Mouse (Mus musculus) E14TG2a.4 (cell line): Measurements from ENCODE around the gene Ppargc1a.

Experiments
- H3K27me3 ChIP-seq: 2 replicates; pipeline ENCODE4 v1.6.1; 2014; ENCODE audit warnings: low read length, control low read depth; ENCODE audit not compliant: insufficient read depth
- H3K36me3 ChIP-seq: 2 replicates; pipeline ENCODE4 v1.6.1; 2014; ENCODE audit warnings: low read length, control low read depth; ENCODE audit not compliant: insufficient read depth
- H3K4me1 ChIP-seq: replicated peaks from 2 replicates; pipeline ENCODE4 v1.6.1; 2014; ENCODE audit warnings: low read depth, low read length, control low read depth
- H3K4me3 ChIP-seq: replicated peaks from 2 replicates; pipeline ENCODE4 v1.5.1; 2014; ENCODE audit warnings: mild to moderate bottlenecking, low read length
- H3K9me3 ChIP-seq: 2 replicates; pipeline ENCODE4 v1.6.1; 2014; ENCODE audit warnings: low read length, control low read depth
- CTCF ChIP-seq: conservative IDR thresholded peaks from 2 replicates; pipeline ENCODE4 v1.5.1; 2014; ENCODE audit warnings: low read length
- NANOG ChIP-seq: IDR thresholded peaks from 2 replicates; pipeline ENCODE4 v1.6.1; 2014; ENCODE audit warnings: borderline replicate concordance, low read length, mixed read lengths
- POU5F1 ChIP-seq: IDR thresholded peaks from 2 replicates; pipeline ENCODE4 v1.6.1; 2014; ENCODE audit warnings: low read length, borderline replicate concordance

The Ppargc1a gene

DNA sequence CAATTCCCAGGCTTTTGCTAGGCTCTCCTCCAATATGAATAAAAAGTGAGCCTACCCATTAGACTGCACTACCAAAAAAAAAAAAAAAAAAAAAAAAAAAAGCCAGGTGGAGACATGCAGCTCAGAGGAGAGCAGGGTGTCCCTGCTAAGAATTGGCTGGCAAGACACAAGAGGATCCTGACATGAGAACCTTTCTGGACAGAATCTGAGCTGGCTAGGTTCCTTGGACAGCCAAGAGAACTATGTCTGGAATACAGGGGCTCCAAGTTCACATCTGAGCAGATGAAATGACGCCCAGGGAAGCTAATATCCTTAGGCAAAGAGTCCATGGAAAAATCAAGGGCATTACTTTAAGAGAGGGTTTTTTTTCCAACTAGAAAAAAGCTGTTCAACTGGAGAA lies 33.1 kb downstream of the Ppargc1a start:
- Histone ChIP-seq H3K36me3 (no peaks in the 10 kb centered on the region), H3K4me3 (no peak overlapping the region), H3K4me1 (no peaks in the 10 kb centered on the region), H3K27me3 (no peaks in the 10 kb centered on the region), H3K9me3 (no peaks in the 10 kb centered on the region)
- TF ChIP-seq POU5F1 (no peak), CTCF (no peak), NANOG (no peak)

GRCm38 (mm10) chr5:51531286-51531685 lies 36.2 kb downstream of the Ppargc1a start:
- no peak for TF ChIP-seq CTCF
- no peak for TF ChIP-seq POU5F1
- no peak for TF ChIP-seq NANOG
- H3K4me3 ChIP-seq: no peak overlapping the region
- no peaks in the 10 kb centered on the region for H3K36me3 ChIP-seq
- H3K4me1 ChIP-seq: no peaks in the 10 kb centered on the region
- H3K9me3 ChIP-seq: no peaks in the 10 kb centered on the region; the same call in 1 of the 2 replicates
- H3K27me3 ChIP-seq: no peaks in the 10 kb centered on the region

DNA sequence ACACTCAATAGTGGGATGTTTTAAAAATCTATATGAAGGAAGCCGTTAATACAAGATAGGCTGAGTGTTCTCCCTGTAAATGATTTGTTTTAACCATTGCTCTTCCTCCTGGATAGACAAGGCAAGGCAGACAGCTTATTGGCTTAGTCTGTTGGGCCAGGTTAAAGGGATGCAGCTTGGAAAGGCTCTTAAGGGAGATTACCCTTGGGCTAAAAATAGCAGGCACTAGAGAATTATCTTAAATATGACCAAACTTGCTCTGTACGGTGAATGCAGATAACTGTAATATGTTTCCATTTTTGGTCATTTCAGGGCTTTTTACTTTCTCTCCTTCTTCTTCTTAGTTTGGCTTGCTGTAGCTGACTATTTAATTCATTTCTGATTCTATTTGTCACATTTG lies 38.1 kb downstream of the Ppargc1a start:
- Histone ChIP-seq H3K4me3 (no peak overlapping the region), H3K4me1 (no peaks in the 10 kb centered on the region), H3K36me3 (no peaks in the 10 kb centered on the region), H3K9me3 (no peaks in the 10 kb centered on the region; the same call in 1 of the 2 replicates), H3K27me3 (no peaks in the 10 kb centered on the region)
- no peak for TF ChIP-seq POU5F1
- no peak for TF ChIP-seq NANOG
- no peak for TF ChIP-seq CTCF

- no peak overlapping the region for H3K4me3 ChIP-seq
- TF ChIP-seq NANOG (no peak), CTCF (no peak), POU5F1 (no peak)
- no peaks in the 10 kb centered on the region for H3K36me3 ChIP-seq
- H3K4me1 ChIP-seq: no peaks in the 10 kb centered on the region
- no peaks in the 10 kb centered on the region; the same call in 1 of the 2 replicates for H3K9me3 ChIP-seq
- no peaks in the 10 kb centered on the region for H3K27me3 ChIP-seq
Measured at GRCm38 (mm10) chr5:51528165-51528498, 39.4 kb downstream of the Ppargc1a start.

DNA sequence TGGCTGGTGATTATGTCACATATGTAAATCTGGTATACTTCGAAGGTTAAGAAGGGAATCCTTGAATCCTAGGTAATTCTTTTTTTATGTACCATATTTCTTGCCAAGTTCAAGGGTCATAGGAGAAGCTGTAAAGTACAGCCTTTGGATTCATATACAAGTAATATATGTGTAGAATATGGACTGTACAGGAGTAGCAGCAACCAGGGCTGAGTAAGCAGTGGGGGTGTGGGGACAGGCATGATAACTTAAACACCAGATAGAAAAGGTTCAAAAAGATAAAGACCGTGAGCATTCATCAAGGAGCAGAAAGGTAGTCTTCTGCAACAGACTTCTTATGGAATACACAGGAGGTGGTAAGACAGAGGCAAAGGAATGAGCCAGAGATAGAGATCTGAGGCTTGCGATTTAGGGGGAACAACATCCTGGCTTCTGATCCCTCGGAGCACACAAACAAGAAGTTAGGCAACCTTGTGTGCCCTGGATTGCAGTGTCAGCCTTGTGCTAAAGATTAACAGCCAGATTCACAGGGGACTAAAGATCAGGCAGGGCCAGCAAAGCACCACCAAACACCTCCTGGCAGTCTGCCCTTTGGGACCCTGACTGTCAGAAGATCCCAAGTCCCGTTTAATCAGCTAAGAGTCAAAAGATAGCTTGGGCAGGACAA lies 39.9 kb downstream of the Ppargc1a start:
- Histone ChIP-seq H3K9me3 (no peaks in the 10 kb centered on the region; the same call in 1 of the 2 replicates), H3K4me1 (no peaks in the 10 kb centered on the region), H3K36me3 (no peaks in the 10 kb centered on the region), H3K4me3 (no peak overlapping the region), H3K27me3 (no peaks in the 10 kb centered on the region)
- TF ChIP-seq CTCF (no peak), NANOG (no peak), POU5F1 (no peak)

- no peak overlapping the region for H3K4me3 ChIP-seq
- no peaks in the 10 kb centered on the region for H3K36me3 ChIP-seq
- TF ChIP-seq NANOG: no peak
- TF ChIP-seq CTCF: no peak
- TF ChIP-seq POU5F1: no peak
- H3K4me1 ChIP-seq: no peaks in the 10 kb centered on the region
- H3K9me3 ChIP-seq: no peaks in the 10 kb centered on the region; the same call in 1 of the 2 replicates
- H3K27me3 ChIP-seq: no peaks in the 10 kb centered on the region
Measured at GRCm38 (mm10) chr5:51525858-51526257, 41.7 kb downstream of the Ppargc1a start.

DNA sequence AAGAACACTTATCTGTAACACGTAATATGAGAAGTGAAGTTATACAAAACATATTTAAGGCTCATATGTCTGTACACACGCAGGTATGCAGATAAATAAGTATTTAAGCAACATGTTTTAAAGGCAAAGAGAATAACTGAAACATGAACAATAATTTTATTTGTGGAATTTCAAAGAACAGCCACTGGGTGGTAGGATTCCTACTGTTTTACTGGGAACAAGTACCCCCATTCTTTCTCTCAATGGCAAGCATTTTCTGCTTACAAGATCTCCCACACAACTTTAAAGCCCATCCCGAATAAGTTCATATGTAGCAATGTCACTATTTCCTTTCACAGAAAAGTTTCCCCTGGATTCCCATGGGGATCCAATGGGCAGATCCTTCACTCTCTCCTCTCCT lies 46.7 kb downstream of the Ppargc1a start:
- Histone ChIP-seq H3K4me1 (no peaks in the 10 kb centered on the region), H3K27me3 (no peaks in the 10 kb centered on the region), H3K4me3 (no peak overlapping the region), H3K36me3 (no peaks in the 10 kb centered on the region), H3K9me3 (no peaks in the 10 kb centered on the region)
- TF ChIP-seq CTCF (no peak), POU5F1 (no peak), NANOG (no peak)

DNA sequence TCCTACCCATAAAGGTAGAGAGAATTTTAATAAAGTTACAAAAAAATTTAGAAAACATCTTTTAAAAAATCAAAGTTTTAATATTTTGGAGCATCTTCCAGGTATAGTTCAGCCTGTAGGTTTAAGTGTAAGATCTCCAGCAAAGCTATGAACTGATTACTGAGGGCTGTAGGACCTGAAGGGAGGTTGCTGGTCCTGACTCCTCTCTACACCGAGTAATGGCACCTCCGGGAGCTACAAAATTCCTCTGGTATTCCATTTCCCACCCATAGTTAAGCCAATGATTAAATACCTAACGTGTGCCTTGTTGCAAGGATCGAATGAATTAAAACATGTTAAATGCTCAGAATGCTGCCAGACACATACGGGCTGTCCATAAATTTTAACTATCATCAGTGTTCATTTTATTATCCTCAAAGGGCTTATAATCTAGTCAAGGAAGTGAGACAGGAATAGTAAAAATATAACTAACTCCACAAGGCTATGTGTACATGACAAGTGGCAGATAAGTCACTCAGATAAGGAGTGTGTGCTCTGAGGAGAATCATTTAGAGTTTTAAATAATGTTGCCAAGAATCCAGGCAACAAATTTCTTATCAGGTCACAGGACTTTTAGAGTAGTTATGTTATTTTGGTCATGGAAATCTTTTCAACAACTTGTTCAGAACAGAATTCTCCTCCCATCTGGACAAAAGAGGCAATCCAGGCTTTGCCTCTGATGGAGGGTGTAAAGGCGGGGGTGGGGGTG lies 49.9 kb downstream of the Ppargc1a start:
- H3K4me1 ChIP-seq: no peaks in the 10 kb centered on the region
- no peaks in the 10 kb centered on the region for H3K27me3 ChIP-seq
- TF ChIP-seq POU5F1 (no peak), NANOG (no peak)
- no peaks in the 10 kb centered on the region for H3K9me3 ChIP-seq
- no peaks in the 10 kb centered on the region for H3K36me3 ChIP-seq
- no peak overlapping the region for H3K4me3 ChIP-seq

DNA sequence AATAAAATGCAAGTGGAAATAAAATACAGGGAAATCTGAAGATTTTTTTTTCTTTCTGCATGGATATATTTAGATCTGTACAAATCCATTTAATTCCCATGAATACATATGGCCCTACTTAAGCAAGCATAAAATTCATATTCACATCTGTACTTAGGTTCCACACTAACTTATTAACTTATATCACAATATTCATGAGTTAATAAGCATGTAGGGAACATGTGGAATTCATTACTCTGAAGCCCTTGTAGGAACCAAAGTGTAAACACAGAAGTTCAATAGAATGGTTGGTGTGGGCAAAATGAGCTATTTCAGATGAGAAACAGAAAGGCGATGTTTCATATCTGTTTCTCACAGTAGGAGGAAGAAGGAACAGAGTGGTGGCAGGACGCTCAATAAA lies 62.9 kb downstream of the Ppargc1a start:
- no peaks in the 10 kb centered on the region for H3K4me1 ChIP-seq
- H3K27me3 ChIP-seq: no peaks in the 10 kb centered on the region
- no peak for TF ChIP-seq POU5F1
- TF ChIP-seq NANOG: no peak
- TF ChIP-seq CTCF: no peak
- no peaks in the 10 kb centered on the region for H3K9me3 ChIP-seq
- H3K4me3 ChIP-seq: no peak overlapping the region
- no peaks in the 10 kb centered on the region for H3K36me3 ChIP-seq
